Mouse (Mus musculus): ENCODE data around the gene Ptprb.

Gene Ptprb

DNA sequence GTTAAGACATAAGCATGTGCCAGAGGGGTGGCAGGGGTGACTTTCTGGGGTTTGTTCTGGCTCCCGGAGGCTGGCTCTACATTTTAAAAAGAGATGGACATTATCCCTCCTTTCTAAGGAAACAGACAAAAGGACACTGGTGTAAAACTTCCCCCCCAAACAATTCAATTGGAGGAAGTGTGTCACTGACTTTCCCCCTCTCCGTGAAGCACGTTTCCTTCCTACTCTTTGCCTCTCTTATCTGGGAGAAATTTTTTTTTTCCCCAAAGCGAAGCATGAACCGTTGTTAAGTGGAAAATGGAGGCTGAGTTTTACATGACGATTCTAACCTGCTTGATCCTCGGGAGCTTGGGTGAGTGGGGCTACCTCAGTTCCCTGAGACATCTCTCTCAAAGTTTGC is at the start of gene Ptprb:
Ptprb (plus strand) TSS at position 244 of the 400 bp plus-strand sequence.
- no peak for DNase-seq (ENCODE audit: low read depth, low spot score)

DNA sequence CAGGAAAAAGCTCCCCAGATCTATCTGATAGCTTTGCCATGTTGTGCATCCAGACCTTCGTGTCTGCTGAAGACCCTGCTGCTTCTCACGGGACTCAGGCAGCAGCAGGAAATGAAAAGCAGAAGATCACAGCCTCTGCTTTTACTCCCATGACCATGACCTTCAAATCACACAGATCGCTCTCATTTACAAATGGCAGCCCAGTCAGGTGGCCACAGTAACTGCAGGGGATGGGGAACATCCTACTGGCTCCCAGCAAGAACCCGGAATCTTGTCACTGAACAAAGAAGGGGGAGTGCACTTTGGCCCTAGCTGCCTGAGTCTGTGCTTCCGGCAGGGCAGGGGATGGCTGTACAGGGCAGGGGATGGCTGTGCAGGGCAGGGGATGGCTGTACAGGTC is 40.0 kb upstream of the Ptprb start:
- DNase-seq (ENCODE audit: low read depth, low spot score), result no peak

DNA sequence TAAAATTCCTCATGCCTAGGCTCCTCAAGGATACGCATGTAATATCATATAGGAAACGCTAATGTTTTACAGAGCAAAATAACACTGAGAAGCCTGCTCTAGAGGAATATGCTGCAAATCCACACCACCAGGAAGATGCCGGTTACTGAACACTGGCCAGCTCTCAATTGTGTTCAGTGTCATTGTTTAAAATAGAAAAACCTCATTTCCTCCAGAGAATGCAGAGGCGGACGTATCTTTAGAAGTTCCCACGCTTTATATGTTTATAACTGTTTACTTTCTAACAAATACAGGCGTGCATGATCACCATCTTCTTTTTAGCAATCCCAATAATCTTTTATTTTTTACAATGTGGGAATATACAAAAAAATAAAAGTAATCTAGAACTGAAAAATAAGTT is 33.1 kb upstream of the Ptprb start:
- no peak for DNase-seq (ENCODE audit: low read depth, low spot score)

DNA sequence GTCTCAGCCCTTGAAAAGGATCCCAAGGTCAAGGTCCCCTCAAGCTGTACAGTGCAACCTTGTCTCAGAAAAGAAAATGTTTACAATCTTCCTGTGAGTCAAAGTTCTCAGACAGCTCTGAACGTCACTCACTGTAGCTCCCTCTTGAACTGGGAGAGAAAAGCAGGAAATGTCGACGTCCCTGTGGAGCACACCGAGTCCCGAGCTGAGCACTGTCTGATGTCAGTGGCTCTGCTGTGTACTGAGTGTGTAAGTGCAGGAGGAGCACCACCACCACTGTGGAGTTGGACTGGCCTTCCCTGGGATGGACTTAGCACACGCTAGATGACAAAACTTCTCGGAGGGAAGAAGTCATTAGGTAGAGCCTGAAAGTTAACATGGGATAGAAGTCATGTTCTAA is 31.9 kb upstream of the Ptprb start:
- DNase-seq (ENCODE audit: low read depth, low spot score), result no peak

DNA sequence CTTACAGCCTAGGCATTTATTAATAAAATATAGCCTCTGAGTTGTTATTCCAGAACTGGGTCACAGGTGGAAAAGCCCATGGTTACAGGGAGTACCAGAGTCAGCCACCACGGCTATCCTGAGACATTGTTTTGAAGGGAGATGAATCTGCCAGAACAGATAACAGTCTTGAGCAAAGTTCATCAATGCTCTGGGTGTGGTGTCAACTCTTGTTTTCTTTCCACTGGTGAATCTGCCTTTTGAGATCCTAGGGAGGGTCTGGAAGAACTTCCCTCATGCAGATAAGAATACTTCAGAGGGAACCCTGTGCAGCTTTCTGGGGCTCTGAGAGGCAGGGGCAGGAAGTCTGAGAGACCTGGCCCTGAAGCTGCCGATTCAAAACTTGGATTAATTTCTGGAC is 29.7 kb upstream of the Ptprb start:
- DNase-seq (ENCODE audit: low read depth, low spot score), result no peak

DNA sequence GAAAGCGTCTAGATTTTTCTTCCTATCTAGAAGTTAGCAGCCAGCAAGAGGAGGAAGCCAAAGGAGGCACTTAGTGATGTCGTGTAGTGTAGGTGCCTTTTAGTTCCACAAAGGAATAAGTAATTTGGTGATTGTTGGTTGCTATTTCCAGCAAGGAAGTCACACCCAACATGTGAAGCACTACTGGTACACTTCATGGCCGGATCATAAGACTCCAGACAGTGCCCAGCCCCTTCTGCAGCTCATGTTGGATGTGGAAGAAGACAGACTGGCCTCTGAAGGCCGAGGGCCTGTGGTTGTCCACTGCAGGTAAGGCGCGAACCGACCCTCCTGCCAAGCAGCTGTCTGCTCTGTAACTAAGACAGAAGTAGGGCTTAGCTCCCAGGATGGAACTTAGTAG is 22.7 kb upstream of the Ptprb start:
- DNase-seq (ENCODE audit: low read depth, low spot score), result no peak

GRCm38 (mm10) chr10:116253972-116254371 is 21.4 kb upstream of the Ptprb start:
- no peak for DNase-seq (ENCODE audit: low read depth, low spot score)

GRCm38 (mm10) chr10:116259298-116259697 is 16.0 kb upstream of the Ptprb start:
- DNase-seq (ENCODE audit: low read depth, low spot score), result no peak

DNA sequence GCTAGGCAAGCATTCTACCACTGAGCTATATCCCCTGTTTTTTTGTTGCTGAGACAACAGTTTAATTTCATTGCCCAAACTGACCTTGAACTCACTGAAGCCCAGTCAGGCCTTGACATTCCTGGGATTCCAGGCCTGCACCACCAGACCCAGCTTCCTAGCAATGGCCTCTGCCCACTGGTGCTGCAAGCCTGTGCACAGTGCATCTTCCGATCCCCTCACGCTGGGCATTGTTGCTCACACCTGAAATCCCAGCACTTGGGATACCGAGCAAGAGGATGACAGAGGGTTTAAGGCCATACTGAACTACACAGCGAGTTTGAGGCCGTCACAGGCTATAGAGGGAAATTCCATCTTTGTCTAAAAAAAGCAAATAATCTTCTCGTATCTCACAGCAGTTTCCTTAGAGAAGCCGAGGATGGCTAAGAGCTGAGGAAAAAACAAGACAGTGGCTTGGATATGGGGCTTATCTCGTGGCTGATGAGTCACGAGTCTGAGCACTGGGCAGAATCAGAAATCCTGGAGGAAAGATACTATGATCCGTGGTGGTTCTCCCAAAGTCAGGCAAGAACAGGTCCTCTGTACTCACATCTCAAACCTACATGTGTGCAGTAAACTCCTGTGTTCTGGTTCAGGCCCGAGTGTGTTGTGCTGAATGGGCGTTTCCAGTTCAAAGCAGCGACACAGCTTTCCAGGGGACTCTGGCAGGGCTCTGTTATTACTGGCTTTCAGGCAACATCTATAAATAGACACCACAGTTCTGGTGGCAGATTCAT is 14.5 kb upstream of the Ptprb start:
- no peak for DNase-seq (ENCODE audit: low read depth, low spot score)

DNA sequence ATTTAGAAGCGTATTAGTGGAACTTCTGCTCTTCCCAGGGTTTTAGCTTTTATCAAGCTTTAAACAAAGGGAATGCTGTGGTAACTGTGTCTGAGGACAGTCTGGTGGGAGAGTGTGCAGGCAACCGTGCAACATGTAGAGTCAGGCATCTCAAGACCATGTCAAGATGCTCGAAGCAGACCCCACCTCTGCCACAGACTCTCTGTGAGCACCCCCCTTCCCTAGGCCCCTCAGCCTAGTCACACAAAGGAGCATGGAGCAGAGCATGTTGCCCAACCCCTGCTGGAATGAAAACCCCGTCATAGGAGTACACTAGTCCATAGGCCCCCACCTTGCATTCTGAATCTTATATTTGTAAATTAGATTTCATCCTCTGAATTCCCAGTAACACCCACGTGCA is 13.8 kb upstream of the Ptprb start:
- DNase-seq (ENCODE audit: low read depth, low spot score), result no peak

DNA sequence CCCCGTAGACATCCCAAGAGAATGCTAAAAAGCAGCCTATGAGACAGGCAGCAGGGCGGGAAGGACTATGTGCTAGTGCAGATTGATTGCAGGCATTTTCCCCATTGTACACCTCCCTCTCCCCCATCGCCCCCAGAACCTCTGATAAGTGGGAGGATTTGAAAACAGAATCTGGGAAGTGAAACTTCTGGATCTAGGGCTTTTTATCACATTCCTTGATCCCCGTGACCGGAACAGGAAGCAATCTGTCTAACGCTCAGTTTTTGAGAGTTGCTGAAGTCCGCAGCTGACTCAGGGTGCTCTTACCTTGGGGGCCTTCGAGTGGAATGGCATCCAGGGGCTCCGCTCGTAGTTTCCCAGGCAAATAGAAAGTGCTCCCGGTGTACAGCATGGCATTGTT is 10.8 kb upstream of the Ptprb start:
- DNase-seq (ENCODE audit: low read depth, low spot score), result no peak

DNA sequence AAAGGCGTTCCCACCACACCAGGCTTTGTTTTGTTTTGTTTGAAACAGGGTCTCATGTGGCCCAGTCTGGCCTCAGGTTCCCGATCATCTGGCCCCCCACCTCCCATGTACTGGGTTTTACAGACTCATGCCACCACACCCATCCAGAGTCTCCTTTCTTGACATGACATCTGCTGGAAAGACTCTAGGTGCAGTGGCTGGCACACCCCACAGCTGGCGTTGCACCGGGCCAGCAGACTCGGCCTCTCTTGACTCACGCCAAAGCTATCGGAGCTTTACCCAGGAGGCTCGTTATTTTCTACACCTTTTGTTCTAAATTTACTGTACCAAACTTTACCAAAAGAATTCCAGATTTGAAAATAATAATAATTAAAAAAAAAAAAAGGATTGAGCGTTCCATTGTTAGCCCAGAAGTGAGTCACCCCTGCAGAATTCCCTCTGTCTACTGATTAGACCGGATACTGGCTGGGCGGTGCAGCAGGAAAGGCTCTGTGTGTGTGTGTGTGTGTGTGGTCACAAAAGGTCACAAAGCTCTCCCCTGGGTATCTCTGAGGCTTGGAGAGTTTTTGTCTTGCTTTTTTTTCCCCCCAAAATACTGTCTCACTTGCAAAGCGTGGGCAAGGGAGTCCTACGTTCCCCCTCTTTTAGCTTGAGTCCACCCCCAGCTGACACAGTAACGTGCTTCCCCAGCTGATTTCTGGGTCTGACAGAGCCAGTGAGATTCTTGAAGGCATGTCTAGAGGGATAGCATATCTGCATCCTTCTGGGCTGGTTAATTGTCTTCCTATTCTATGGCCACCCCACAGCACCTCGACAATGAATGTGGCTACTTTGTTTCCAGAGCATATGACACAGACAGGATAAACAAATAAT is 8.5 kb upstream of the Ptprb start:
- no peak for DNase-seq (ENCODE audit: low read depth, low spot score)

- no peak for DNase-seq (ENCODE audit: low read depth, low spot score)
Observed at GRCm38 (mm10) chr10:116267434-116267822, 7.9 kb upstream of the Ptprb start.

DNA sequence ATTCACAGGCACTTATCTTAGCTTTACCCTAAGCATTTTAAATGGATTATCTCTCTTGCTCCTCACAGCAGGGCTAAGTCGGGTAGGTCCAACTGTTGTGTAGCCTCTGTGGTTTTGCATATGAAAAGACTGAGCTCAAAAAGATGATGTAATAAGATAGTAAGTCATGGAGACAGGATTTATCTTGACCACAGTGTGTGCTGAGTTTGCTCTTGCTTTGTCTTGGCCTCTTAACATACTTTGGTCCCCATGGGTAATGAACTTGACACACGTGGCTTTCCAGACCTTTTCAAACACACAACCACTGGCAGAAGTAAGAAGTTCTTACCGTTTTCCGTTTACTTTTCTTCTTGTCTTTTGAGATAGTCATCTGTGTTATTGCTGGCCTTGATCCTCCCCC is 7.0 kb upstream of the Ptprb start:
- no peak for DNase-seq (ENCODE audit: low read depth, low spot score)

DNA sequence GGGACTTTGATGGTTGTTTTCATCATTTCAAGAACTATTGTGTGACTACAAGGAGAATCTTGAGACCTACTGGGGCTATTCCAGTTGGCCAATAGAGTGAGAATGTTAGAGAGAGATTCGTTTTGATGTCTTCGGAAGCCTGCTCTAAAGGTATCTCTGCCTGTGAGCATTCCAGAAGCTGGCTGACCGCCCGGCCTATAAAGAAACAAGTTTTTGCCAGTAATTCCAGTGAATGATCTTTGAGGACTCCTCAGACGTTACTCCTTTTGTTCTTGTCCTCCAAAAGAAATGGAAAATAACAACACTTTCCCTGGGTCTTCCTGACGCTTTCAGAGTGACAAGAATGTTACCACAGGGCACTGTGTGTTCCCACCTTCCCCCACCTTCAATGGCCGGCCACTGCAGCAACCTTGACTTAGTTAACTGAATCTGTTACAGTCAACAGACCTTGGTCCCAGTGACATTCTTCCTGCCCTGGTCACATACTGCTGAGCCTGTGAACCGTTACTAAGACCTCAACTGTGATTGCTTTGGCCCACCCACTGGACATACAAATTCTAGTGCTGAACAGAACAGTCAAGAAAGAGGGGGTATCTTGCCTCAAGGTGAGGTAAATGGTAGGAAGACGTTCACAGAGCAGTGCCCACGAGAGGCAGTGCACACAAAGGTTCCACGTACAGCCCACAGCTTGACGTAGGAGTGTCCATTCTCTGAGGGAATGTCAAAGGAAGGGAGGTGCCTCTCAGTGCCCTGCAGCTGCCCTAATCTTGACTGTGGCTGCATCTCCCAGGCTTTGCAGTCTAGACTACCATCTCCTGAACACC is 4.5 kb upstream of the Ptprb start:
- no peak for DNase-seq (ENCODE audit: low read depth, low spot score)

DNA sequence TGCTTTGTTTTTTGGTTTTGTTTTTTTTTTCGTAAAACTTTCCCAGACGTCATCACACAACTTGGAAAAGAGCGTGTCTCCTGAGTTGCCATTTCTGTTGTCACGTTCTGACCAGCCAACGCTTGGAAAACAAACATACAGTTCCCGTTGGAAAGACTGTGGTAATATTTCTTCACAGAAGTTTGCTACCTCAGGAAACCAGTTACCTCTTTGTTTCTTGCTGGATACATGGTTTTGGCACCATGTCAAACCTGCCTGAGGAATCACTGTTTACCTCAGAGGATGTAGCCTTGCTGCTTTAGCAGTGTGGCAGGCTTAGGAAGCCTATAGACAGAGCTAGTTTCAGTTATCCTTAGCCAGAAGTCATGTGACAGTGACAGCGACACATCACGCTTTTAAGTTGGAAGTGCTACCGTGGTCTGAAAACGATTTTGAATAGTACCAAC is 3.8 kb upstream of the Ptprb start:
- no peak for DNase-seq (ENCODE audit: low read depth, low spot score)

- DNase-seq (ENCODE audit: low read depth, low spot score), result no peak
Observed at GRCm38 (mm10) chr10:116272156-116272555, 3.2 kb upstream of the Ptprb start.

DNA sequence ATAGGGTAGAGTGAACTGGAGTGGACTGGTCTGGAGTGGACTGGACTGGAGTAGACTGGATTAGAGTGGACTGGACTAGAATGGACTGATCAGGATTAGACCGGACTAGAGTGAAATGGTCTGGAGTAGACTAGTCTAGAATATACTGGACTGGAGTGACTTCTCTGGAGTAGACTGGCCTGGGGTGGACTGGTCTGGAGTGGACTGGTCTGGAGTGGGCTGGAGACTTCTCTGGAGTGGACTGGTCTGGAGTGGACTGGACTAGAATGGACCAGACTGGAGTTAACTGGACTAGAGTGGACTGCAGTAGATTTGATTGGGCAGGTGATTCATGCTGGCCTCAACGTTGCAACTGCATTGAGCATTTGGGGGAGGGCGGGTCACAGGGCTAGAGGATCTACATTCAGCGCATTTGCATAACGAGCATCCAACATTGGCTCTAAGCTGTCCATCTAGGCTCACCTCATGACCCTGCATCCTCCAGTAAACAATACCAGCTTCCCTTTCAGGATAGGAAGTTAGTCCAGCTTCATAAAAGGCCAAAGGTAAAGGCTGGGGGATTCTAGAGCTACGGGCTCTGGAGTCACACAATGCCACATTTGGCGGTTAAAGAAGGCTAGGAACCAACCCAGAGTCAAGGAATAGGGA is 11.5 kb downstream of the Ptprb start:
- DNase-seq (ENCODE audit: low read depth, low spot score), result no peak

- no peak for DNase-seq (ENCODE audit: low read depth, low spot score)
Observed at GRCm38 (mm10) chr10:116288130-116288529, 12.8 kb downstream of the Ptprb start.

GRCm38 (mm10) chr10:116290483-116290882 is 15.2 kb downstream of the Ptprb start:
- DNase-seq (ENCODE audit: low read depth, low spot score), result no peak

DNA sequence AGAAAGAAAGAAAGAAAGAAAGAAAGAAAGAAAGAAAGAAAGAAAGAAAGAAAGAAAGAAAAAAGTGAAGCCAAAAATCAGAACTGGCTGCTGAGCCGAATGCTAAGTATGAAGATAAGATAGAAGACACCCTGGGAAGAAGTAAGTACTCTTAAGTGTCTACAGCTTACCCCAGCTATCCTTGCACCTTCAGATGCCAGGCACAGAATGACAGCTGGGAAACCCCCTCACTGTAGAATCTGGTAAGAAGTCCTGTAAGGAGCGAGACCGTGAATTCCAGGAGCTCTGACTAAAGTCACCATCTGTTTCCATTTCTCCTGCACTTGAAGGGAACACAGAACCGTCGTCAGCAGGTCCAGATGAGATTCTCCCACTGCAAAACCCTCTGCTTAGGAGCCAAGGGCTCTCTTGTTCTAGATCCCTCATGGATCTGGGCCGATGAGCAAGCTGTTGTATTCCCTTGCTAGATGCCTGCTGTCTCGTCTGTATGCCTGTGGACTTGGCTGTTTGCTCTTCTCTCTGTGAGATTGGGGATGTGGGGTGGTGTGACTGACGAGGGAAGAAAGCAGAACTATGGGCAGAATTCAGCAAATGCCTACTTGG is 15.9 kb downstream of the Ptprb start:
- no peak for DNase-seq (ENCODE audit: low read depth, low spot score)
